Mouse (Mus musculus): ENCODE data around the gene Gm11938. TPM values are rescaled to one million over a fixed set of nuclear protein-coding genes. Genes with fewer than 3 reads are reported as not detected.
"Not testable (repeated sequence)": the region's sequence is repeated elsewhere in the genome, so short reads cannot be mapped to it uniquely, and the experiment has no call there.

Gene Gm11938
- polyA plus RNA-seq, 1 experiment from 2014 or later, result not detected

- ATAC-seq (ENCODE audit: low FRiP score, low read depth), result no peak
- WGBS, result 76% methylated on average over 3 of the region's 3 CpGs
- Histone ChIP-seq H3K27me3 (no peaks in the 10 kb centered on the region), H3K36me3 (no peaks in the 10 kb centered on the region), H3K9me3 (no peaks in the 10 kb centered on the region), H3K4me2 (replicated peaks) (no peak within 1 kb of the TSS), H3K9ac (no peak within 1 kb of the TSS), H3K4me1 (no peaks in the 10 kb centered on the region), H3K4me3 (no peak within 1 kb of the TSS), H3K27ac (no peak within 1 kb of the TSS)
Measured at GRCm38 (mm10) chr11:99614796-99615363, 11.8 kb upstream of the Gm11938 start, which contains the start of gene Krtap2-4. TSS of gene Krtap2-4 (minus strand) at chr11:99614846.

GRCm38 (mm10) chr11:99610089-99610488 lies 7.0 kb upstream of the Gm11938 start, which contains the start of gene Gm11937:
TSS of gene Gm11937 (minus strand) at chr11:99610189.
- H3K27ac ChIP-seq; H3K4me2 ChIP-seq (replicated peaks); H3K4me3 ChIP-seq; H3K9me3 ChIP-seq; H3K27me3 ChIP-seq; H3K36me3 ChIP-seq; H3K4me1 ChIP-seq; ATAC-seq (ENCODE audit: low FRiP score, low read depth); H3K9ac ChIP-seq: not testable (repeated sequence)
- WGBS, result 24% methylated on average over 2 of the region's 2 CpGs

- H3K4me3 ChIP-seq, result no peak overlapping the region
- H3K4me1 ChIP-seq, result no peaks in the 10 kb centered on the region
- H3K27ac ChIP-seq, result no peak overlapping the region
- no peak overlapping the region for H3K9ac ChIP-seq
- H3K4me2 ChIP-seq (replicated peaks), result no peak overlapping the region
- H3K27me3 ChIP-seq, result no peaks in the 10 kb centered on the region
- H3K36me3 ChIP-seq, result no peaks in the 10 kb centered on the region
- H3K9me3 ChIP-seq, result no peaks in the 10 kb centered on the region
- ATAC-seq (ENCODE audit: low FRiP score, low read depth), result no peak
- WGBS, result 62% methylated on average over 1 of the region's 1 CpGs
Measured at GRCm38 (mm10) chr11:99609126-99609525, 6.0 kb upstream of the Gm11938 start.

GRCm38 (mm10) chr11:99597742-99598141 lies 5.4 kb downstream of the Gm11938 start, which contains the start of gene Krtap9-3:
TSS of gene Krtap9-3 (minus strand) at chr11:99598105.
- not testable (repeated sequence) for H3K4me3 ChIP-seq; H3K9ac ChIP-seq; ATAC-seq (ENCODE audit: low FRiP score, low read depth); H3K27me3 ChIP-seq; H3K27ac ChIP-seq; H3K36me3 ChIP-seq; H3K9me3 ChIP-seq; H3K4me1 ChIP-seq; H3K4me2 ChIP-seq (replicated peaks)
- WGBS, result 73% methylated on average over 6 of the region's 6 CpGs

- no peak for ATAC-seq (ENCODE audit: low FRiP score, low read depth)
- WGBS, result 76% methylated on average over 6 of the region's 6 CpGs
Measured at GRCm38 (mm10) chr11:99590981-99591380, 12.1 kb downstream of the Gm11938 start, which contains the start of gene Krtap1-3. TSS of gene Krtap1-3 (minus strand) at chr11:99591339.

GRCm38 (mm10) chr11:99585096-99585495 lies 18.0 kb downstream of the Gm11938 start:
- Histone ChIP-seq H3K27ac (no peak overlapping the region), H3K9ac (no peak overlapping the region), H3K4me1 (no peaks in the 10 kb centered on the region), H3K4me3 (no peak overlapping the region), H3K36me3 (no peaks in the 10 kb centered on the region), H3K4me2 (replicated peaks) (no peak overlapping the region), H3K27me3 (no peaks in the 10 kb centered on the region), H3K9me3 (no peaks in the 10 kb centered on the region)
- no peak for ATAC-seq (ENCODE audit: low FRiP score, low read depth)
- 89% methylated on average over 7 of the region's 7 CpGs for WGBS

More at GRCm38 (mm10) chr11:99590981-99591380, 12.1 kb downstream of the Gm11938 start, which contains the start of gene Krtap1-3:
- H3K27me3 ChIP-seq, result no peaks in the 10 kb centered on the region
- no peaks in the 10 kb centered on the region for H3K9me3 ChIP-seq
- H3K27ac ChIP-seq, result no peak within 1 kb of the TSS
- H3K36me3 ChIP-seq, result no peaks in the 10 kb centered on the region
- H3K4me3 ChIP-seq, result no peak within 1 kb of the TSS
- H3K4me2 ChIP-seq (replicated peaks), result no peak within 1 kb of the TSS
- H3K4me1 ChIP-seq, result no peaks in the 10 kb centered on the region
- no peak within 1 kb of the TSS for H3K9ac ChIP-seq

GRCm38 (mm10) chr11:99583245-99583704 lies 19.8 kb downstream of the Gm11938 start, which contains the start of gene Krtap1-4:
TSS of gene Krtap1-4 (minus strand) at chr11:99583654.
- no peaks in the 10 kb centered on the region for H3K27me3 ChIP-seq

GRCm38 (mm10) chr11:99581564-99581963 lies 21.5 kb downstream of the Gm11938 start:
- no peaks in the 10 kb centered on the region for H3K27me3 ChIP-seq

More at GRCm38 (mm10) chr11:99583245-99583704, 19.8 kb downstream of the Gm11938 start, which contains the start of gene Krtap1-4:
- Histone ChIP-seq H3K4me3 (no peak within 1 kb of the TSS), H3K36me3 (no peaks in the 10 kb centered on the region), H3K4me1 (no peaks in the 10 kb centered on the region), H3K27ac (no peak within 1 kb of the TSS), H3K9ac (no peak within 1 kb of the TSS), H3K9me3 (no peaks in the 10 kb centered on the region), H3K4me2 (replicated peaks) (no peak within 1 kb of the TSS)
- ATAC-seq (ENCODE audit: low FRiP score, low read depth), result no peak
- 66% methylated on average over 5 of the region's 5 CpGs for WGBS

GRCm38 (mm10) chr11:99581051-99581450 lies 22.1 kb downstream of the Gm11938 start:
- H3K4me1 ChIP-seq, result no peaks in the 10 kb centered on the region
- WGBS, result 88% methylated on average over 5 of the region's 5 CpGs

More at GRCm38 (mm10) chr11:99581564-99581963, 21.5 kb downstream of the Gm11938 start:
- Histone ChIP-seq H3K4me1 (no peaks in the 10 kb centered on the region), H3K36me3 (no peaks in the 10 kb centered on the region), H3K4me2 (replicated peaks) (no peak overlapping the region), H3K27ac (no peak overlapping the region), H3K4me3 (no peak overlapping the region), H3K9me3 (no peaks in the 10 kb centered on the region), H3K9ac (no peak overlapping the region)
- WGBS, result 82% methylated on average over 6 of the region's 6 CpGs
- ATAC-seq (ENCODE audit: low FRiP score, low read depth), result no peak

GRCm38 (mm10) chr11:99580636-99581035 lies 22.5 kb downstream of the Gm11938 start, which contains the start of gene Krtap1-5:
TSS of gene Krtap1-5 (minus strand) at chr11:99581016.
- Histone ChIP-seq H3K36me3 (no peaks in the 10 kb centered on the region), H3K27ac (no peak within 1 kb of the TSS), H3K9me3 (no peaks in the 10 kb centered on the region), H3K4me3 (no peak within 1 kb of the TSS), H3K4me1 (no peaks in the 10 kb centered on the region), H3K4me2 (replicated peaks) (no peak within 1 kb of the TSS), H3K27me3 (no peaks in the 10 kb centered on the region), H3K9ac (no peak within 1 kb of the TSS)
- ATAC-seq (ENCODE audit: low FRiP score, low read depth), result no peak
- 82% methylated on average over 6 of the region's 6 CpGs for WGBS

More at GRCm38 (mm10) chr11:99581051-99581450, 22.1 kb downstream of the Gm11938 start:
- H3K27ac ChIP-seq, result no peak overlapping the region
- H3K9me3 ChIP-seq, result no peaks in the 10 kb centered on the region
- no peaks in the 10 kb centered on the region for H3K27me3 ChIP-seq
- H3K4me3 ChIP-seq, result no peak overlapping the region
- H3K4me2 ChIP-seq (replicated peaks), result no peak overlapping the region
- H3K9ac ChIP-seq, result no peak overlapping the region
- no peaks in the 10 kb centered on the region for H3K36me3 ChIP-seq
- ATAC-seq (ENCODE audit: low FRiP score, low read depth), result no peak

- peak overlapping the region; percentile 49 for H3K4me2 ChIP-seq (replicated peaks)
- under 1% methylated on average over 7 of the region's 7 CpGs for WGBS
- 0 out of 2 replicates have a peak, but pooled peaks have one; percentile 44 for ATAC-seq (ENCODE audit: low FRiP score, low read depth)
Measured at GRCm38 (mm10) chr11:99574106-99574505, 29.0 kb downstream of the Gm11938 start.

GRCm38 (mm10) chr11:99573164-99573563 lies 29.9 kb downstream of the Gm11938 start:
- Histone ChIP-seq H3K9ac (no peak overlapping the region), H3K36me3 (no peaks in the 10 kb centered on the region), H3K9me3 (no peaks in the 10 kb centered on the region), H3K4me2 (replicated peaks) (no peak overlapping the region), H3K4me1 (no peaks in the 10 kb centered on the region), H3K27ac (no peak overlapping the region), H3K27me3 (no peaks in the 10 kb centered on the region), H3K4me3 (no peak overlapping the region)
- no peak for ATAC-seq (ENCODE audit: low FRiP score, low read depth)
- WGBS, result 73% methylated on average over 4 of the region's 4 CpGs

More at GRCm38 (mm10) chr11:99574106-99574505, 29.0 kb downstream of the Gm11938 start:
- Histone ChIP-seq H3K9me3 (no peaks in the 10 kb centered on the region), H3K9ac (no peak overlapping the region; the same call in 1 of the 2 replicates), H3K27me3 (no peaks in the 10 kb centered on the region), H3K4me1 (no peaks in the 10 kb centered on the region), H3K4me3 (peak overlapping the region; percentile 16; the same call in 1 of the 2 replicates), H3K36me3 (no peaks in the 10 kb centered on the region), H3K27ac (no peak overlapping the region)
